ENCODE assay signal across 9 mouse cellular contexts in the genomic region with DNA sequence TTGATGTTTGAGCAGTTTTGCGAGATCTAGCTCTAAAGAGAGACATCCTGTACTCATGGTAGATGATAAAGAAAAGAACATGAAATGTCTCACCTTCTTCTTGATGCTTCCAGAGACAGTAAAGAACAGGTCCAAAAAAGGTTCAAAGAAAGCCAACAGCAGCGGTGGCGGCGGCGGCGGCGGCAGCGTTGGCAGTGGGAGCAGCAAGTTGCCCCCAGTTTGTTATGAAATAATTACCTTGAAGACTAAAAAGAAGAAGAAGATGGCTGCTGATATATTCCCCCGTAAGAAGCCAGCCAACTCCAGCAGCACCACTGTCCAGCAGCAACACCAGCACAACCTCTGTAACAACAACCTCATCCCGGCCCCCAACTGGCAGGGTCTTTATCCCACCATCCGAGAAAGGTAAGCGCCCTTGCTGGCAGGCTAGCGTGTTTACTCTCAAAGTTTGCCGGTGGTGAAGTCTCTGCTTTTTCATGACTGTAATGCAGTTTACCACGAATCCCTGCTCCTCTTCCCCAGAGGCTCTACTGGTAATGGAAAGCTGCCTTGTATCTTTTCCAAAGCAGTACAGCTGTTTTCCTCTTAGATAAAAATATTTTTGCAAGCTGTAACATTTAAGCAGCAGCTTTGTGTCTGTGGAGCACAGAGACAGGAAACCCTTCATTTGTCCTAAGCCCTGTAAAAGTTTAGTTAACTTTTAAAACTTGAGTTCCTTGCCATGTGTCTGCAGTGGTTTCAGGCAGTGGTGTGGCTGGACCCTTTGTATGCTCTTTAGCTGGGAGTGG. TPM values are rescaled to one million over a fixed set of nuclear protein-coding genes. Genes with fewer than 3 reads are reported as not detected.
DNase-seq lines count a peak whose midpoint lies in the region; ATAC-seq lines count a peak whose summit lies in the region.
"Had no signal": no experiment of that assay in that cellular context is flagged by ENCODE, and none has a peak within 500 bp of the region (broad histone marks: within the 10 kb centered on the region; RNA-seq: fewer than 3 reads in every experiment).

No protein-coding gene starts in this region.

- no peaks in the 10 kb centered on the region for H3K27me3 ChIP-seq in embryonic facial prominence, embryonic 14.5 days (replicated peaks; ENCODE audit: control insufficient read depth, insufficient read depth, low read length)
- no peaks in the 10 kb centered on the region for H3K27me3 ChIP-seq in hindbrain, embryonic 13.5 days
- no peaks in the 10 kb centered on the region for H3K27me3 ChIP-seq in midbrain, embryonic 10.5 days (ENCODE audit: low read depth, poor library complexity, severe bottlenecking)
- H3K27me3 ChIP-seq: CH12.LX had no signal

- peak overlapping the region; percentile 60 for H3K9ac ChIP-seq in embryonic facial prominence, embryonic 14.5 days (ENCODE audit: low read depth, low read length)
- peak overlapping the region; percentile 75 for H3K9ac ChIP-seq in hindbrain, embryonic 13.5 days

- peaks cover 15% of the 10 kb centered on the region for H3K36me3 ChIP-seq in embryonic facial prominence, embryonic 14.5 days (ENCODE audit: control insufficient read depth, insufficient read depth, low read length)
- H3K36me3 ChIP-seq in hindbrain, embryonic 13.5 days, result peaks cover 9% of the 10 kb centered on the region
- peaks cover 30% of the 10 kb centered on the region for H3K36me3 ChIP-seq in midbrain, embryonic 10.5 days

- WGBS in embryonic facial prominence, embryonic 14.5 days, result 53% methylated on average over 15 of the region's 15 CpGs
- WGBS in hindbrain, embryonic 13.5 days, result 72% methylated on average over 15 of the region's 15 CpGs
- WGBS in midbrain, embryonic 10.5 days, result 68% methylated on average over 15 of the region's 15 CpGs

- H3K4me2 ChIP-seq in embryonic facial prominence, embryonic 14.5 days (ENCODE audit: low read depth, low read length), result peak overlapping the region; percentile 58
- peak overlapping the region; percentile 67 for H3K4me2 ChIP-seq in hindbrain, embryonic 13.5 days

- H3K4me3 ChIP-seq in embryonic facial prominence, embryonic 14.5 days (ENCODE audit: low read depth, low read length), result peak overlapping the region; percentile 38
- peak overlapping the region; percentile 47 for H3K4me3 ChIP-seq in hindbrain, embryonic 13.5 days
- peak overlapping the region; percentile 43 for H3K4me3 ChIP-seq in midbrain, embryonic 10.5 days

- H3K27ac ChIP-seq in embryonic facial prominence, embryonic 14.5 days (replicated peaks; ENCODE audit: low read depth, low read length), result peak overlapping the region; percentile 68
- peak overlapping the region; percentile 80 for H3K27ac ChIP-seq in hindbrain, embryonic 13.5 days
- no peak overlapping the region for H3K27ac ChIP-seq in midbrain, embryonic 10.5 days (replicated peaks)

- peak; percentile 63 to 68 for DNase-seq in heart, adult 18-20 months
- no peak for DNase-seq in heart, postnatal 4 days
- peak; percentile 69 for DNase-seq in embryonic facial prominence, embryonic 14.5 days (ENCODE audit: low spot score)
- DNase-seq in midbrain, embryonic 10.5 days (ENCODE audit: low spot score), result no peak
- no peak for DNase-seq in left cerebral cortex, postnatal 14 days (ENCODE audit: low spot score in 2 of 2)
- DNase-seq in layer of hippocampus, postnatal 36 days, result no peak
- no peak for DNase-seq in right cerebral cortex, postnatal 4 days

- H3K9me3 ChIP-seq in embryonic facial prominence, embryonic 14.5 days (ENCODE audit: control insufficient read depth, low read length), result no peaks in the 10 kb centered on the region
- H3K9me3 ChIP-seq in hindbrain, embryonic 13.5 days, result no peaks in the 10 kb centered on the region
- no peaks in the 10 kb centered on the region for H3K9me3 ChIP-seq in midbrain, embryonic 10.5 days (replicated peaks)

- peaks cover 48% of the 10 kb centered on the region for H3K4me1 ChIP-seq in embryonic facial prominence, embryonic 14.5 days (ENCODE audit: control insufficient read depth, insufficient read depth, low read length)
- peaks cover 44% of the 10 kb centered on the region for H3K4me1 ChIP-seq in hindbrain, embryonic 13.5 days (replicated peaks)
- peaks cover 48% of the 10 kb centered on the region for H3K4me1 ChIP-seq in midbrain, embryonic 10.5 days

- ATAC-seq in embryonic facial prominence, embryonic 14.5 days (ENCODE audit: low read depth), result no peak; the same call in none of the 2 replicates
- no peak for ATAC-seq in hindbrain, embryonic 13.5 days (ENCODE audit: low FRiP score)

- intact Hi-C loops in left cerebral cortex, postnatal 14 days (cut with DNase I), result loop anchor here (2.0 to 5.0 kb wide), 2 partner anchors 232 to 246 kb away; no protein-coding TSS in a partner anchor

RNA-seq across cellular contexts. Expression of a gene that starts 22.7 kb away (rescaled TPM):
- 10 to 100 TPM; 14.6 to 15.9 TPM for total RNA-seq in heart, adult 18-20 months (2021)
- total RNA-seq in heart, postnatal 4 days (2021), result 10 to 100 TPM; 22.3 to 22.7 TPM
- polyA plus RNA-seq in embryonic facial prominence, embryonic 14.5 days (2014; fragmentation: Nextera tagmentation; extraction: Ambion mirVana), result 28.1 and 29.4 TPM in 2 replicates
- 26.6 and 27.5 TPM in 2 replicates for polyA plus RNA-seq in hindbrain, embryonic 13.5 days (2015; fragmentation: Nextera tagmentation; extraction: Ambion mirVana)
- 17.3 and 19.1 TPM in 2 replicates for polyA plus RNA-seq in midbrain, embryonic 10.5 days (2016; fragmentation: Nextera tagmentation; extraction: Ambion mirVana)
- total RNA-seq in left cerebral cortex, postnatal 14 days (2021), result 100 to 1,000 TPM; 102 to 104 TPM
- 100 to 1,000 TPM; 198 to 207 TPM for total RNA-seq in layer of hippocampus, postnatal 36 days (2021)
- total RNA-seq: CH12.LX had no signal

Comparison
In these comparisons a context has a peak if more than half of its experiments do, and no peak if none do; other contexts are left out.
1. DNase-seq: peak in heart, adult 18-20 months (2 of 2) and embryonic facial prominence, embryonic 14.5 days (single experiment); none in heart, postnatal 4 days (single experiment), midbrain, embryonic 10.5 days (single experiment), left cerebral cortex, postnatal 14 days (0 of 2), layer of hippocampus, postnatal 36 days (0 of 2) and right cerebral cortex, postnatal 4 days (single experiment).
2. RNA of a gene that starts 22.7 kb away (total RNA-seq): 198 to 207 TPM in layer of hippocampus, postnatal 36 days and 102 to 104 TPM in left cerebral cortex, postnatal 14 days; 22.3 to 22.7 TPM in heart, postnatal 4 days and 14.6 to 15.9 TPM in heart, adult 18-20 months; every median in the first group is over 4 times any median in the second.
3. Peak in every context shown above with its lines, with median percentiles within 50 percentile points of each other: H3K4me3 ChIP-seq.